Comparison of ENCODE assay signal across 8 mouse cellular contexts in genomic region chr2:26140292-26140819, GRCm38 (mm10). TPM values are rescaled to one million over a fixed set of nuclear protein-coding genes. Genes with fewer than 3 reads are reported as not detected.
DNase-seq lines count a peak whose midpoint lies in the region; ATAC-seq and TF ChIP-seq lines count a peak whose summit lies in the region.

No protein-coding gene starts in this region.

- H3K4me1 ChIP-seq in MEL (ENCODE audit: control insufficient read depth in 1 of 2, insufficient read depth in 2 of 2, low read length in 2 of 2) = peaks cover 0 to 11% of the 10 kb centered on the region in 2 experiments; a peak in 2 of 4 replicates
- peaks cover 37% of the 10 kb centered on the region for H3K4me1 ChIP-seq in cerebellum, adult 2 months (ENCODE audit: control insufficient read depth, insufficient read depth, low read length)
- H3K4me1 ChIP-seq in forebrain, postnatal 0 days (ENCODE audit: insufficient read depth) = peaks cover 5% of the 10 kb centered on the region; the same call in 1 of the 2 replicates
- peaks cover 21% of the 10 kb centered on the region for H3K4me1 ChIP-seq in lung, embryonic 15.5 days

- TF ChIP-seq POLR2A in MEL (IDR thresholded peaks at IDR 0.05; ENCODE audit: control insufficient read depth in 1 of 2, insufficient read depth in 1 of 2, low read depth in 1 of 2, low read length in 2 of 2, poor library complexity in 1 of 2) = peak; percentile 40 to 90; a peak in 3 of 4 replicates
- TF ChIP-seq POLR2A in cerebellum, adult 2 months (IDR thresholded peaks at IDR 0.05; ENCODE audit: borderline replicate concordance, insufficient read depth, low read length) = peak; percentile 97

- H3K9me3 ChIP-seq in MEL (replicated peaks; ENCODE audit: insufficient read depth, low read length) = no peaks in the 10 kb centered on the region
- no peaks in the 10 kb centered on the region for H3K9me3 ChIP-seq in forebrain, postnatal 0 days (ENCODE audit: low read length)
- no peaks in the 10 kb centered on the region for H3K9me3 ChIP-seq in lung, embryonic 15.5 days

- H3K4me3 ChIP-seq in MEL (ENCODE audit: control insufficient read depth in 1 of 2, insufficient read depth in 1 of 2, low read depth in 2 of 2, low read length in 2 of 2) = peak overlapping the region; percentile 81 to 89
- peak overlapping the region; percentile 76 for H3K4me3 ChIP-seq in cerebellum, adult 2 months (replicated peaks; ENCODE audit: insufficient read depth, low read depth, low read length)
- peak overlapping the region; percentile 85 for H3K4me3 ChIP-seq in forebrain, postnatal 0 days (ENCODE audit: low read depth, low read length)
- H3K4me3 ChIP-seq in lung, embryonic 15.5 days = peak overlapping the region; percentile 74

- TF ChIP-seq CTCF in MEL (IDR thresholded peaks at IDR 0.05 in 2 of 3, conservative IDR thresholded peaks at IDR 0.05 in 1 of 3; ENCODE audit: control insufficient read depth in 1 of 3, insufficient read depth in 1 of 3, low read depth in 2 of 3, low read length in 3 of 3, poor library complexity in 1 of 3, severe bottlenecking in 1 of 3) = no peak
- no peak for TF ChIP-seq CTCF in cerebellum, adult 2 months (IDR thresholded peaks at IDR 0.05; ENCODE audit: borderline replicate concordance, insufficient read depth, low read depth, low read length)
- TF ChIP-seq CTCF in forebrain, postnatal 0 days (IDR thresholded peaks at IDR 0.05; ENCODE audit: low read depth) = 0 out of 2 replicates have a peak, but pooled peaks have one; percentile 10

- H3K27me3 ChIP-seq in MEL (ENCODE audit: control insufficient read depth in 1 of 2, insufficient read depth in 2 of 2, low read length in 2 of 2) = no peaks in the 10 kb centered on the region
- no peaks in the 10 kb centered on the region for H3K27me3 ChIP-seq in cerebellum, adult 2 months (ENCODE audit: control insufficient read depth, insufficient read depth, low read length)
- H3K27me3 ChIP-seq in forebrain, postnatal 0 days (ENCODE audit: insufficient read depth, low read length) = no peaks in the 10 kb centered on the region
- H3K27me3 ChIP-seq in lung, embryonic 15.5 days = no peaks in the 10 kb centered on the region

- no peak for TF ChIP-seq EP300 in MEL (IDR thresholded peaks at IDR 0.05; ENCODE audit: low read depth in 1 of 2, low read length in 2 of 2)

- peak; percentile 98 for DNase-seq in MEL (ENCODE audit: low read depth, low spot score)
- DNase-seq in cerebellum, adult 2 months = peak; percentile 100
- DNase-seq in forebrain, postnatal 0 days = peak; percentile 100
- DNase-seq in heart, postnatal 4 days = peak; percentile 100
- peak; percentile 98 to 100 for DNase-seq in layer of hippocampus, adult 8-10 months (ENCODE audit: low spot score in 2 of 2)
- peak; percentile 98 for DNase-seq in ovary, adult 18-20 months (ENCODE audit: low spot score)
- peak; percentile 100 for DNase-seq in thymus, postnatal 0 days (ENCODE audit: low spot score)

- no peak for TF ChIP-seq RAD21 in MEL (IDR thresholded peaks at IDR 0.05; ENCODE audit: low read depth, low read length)

- H3K4me2 ChIP-seq in forebrain, postnatal 0 days (ENCODE audit: low read depth) = peak overlapping the region; percentile 96
- H3K4me2 ChIP-seq in lung, embryonic 15.5 days = peak overlapping the region; percentile 88

- H3K9ac ChIP-seq in MEL (ENCODE audit: control insufficient read depth, low read depth, low read length, poor library complexity, severe bottlenecking) = peak overlapping the region; percentile 90
- H3K9ac ChIP-seq in forebrain, postnatal 0 days = peak overlapping the region; percentile 85
- peak overlapping the region; percentile 76 for H3K9ac ChIP-seq in lung, embryonic 15.5 days

- ATAC-seq in forebrain, postnatal 0 days = peak; percentile 92
- ATAC-seq in lung, embryonic 15.5 days (ENCODE audit: borderline replicate concordance, extremely low read depth, low FRiP score, low TSS enrichment) = peak; percentile 89

- H3K36me3 ChIP-seq in MEL (ENCODE audit: control insufficient read depth in 1 of 2, insufficient read depth in 2 of 2, low read length in 2 of 2) = peaks cover 0 to 6% of the 10 kb centered on the region in 2 experiments; a peak in 2 of 4 replicates
- peaks cover 7% of the 10 kb centered on the region for H3K36me3 ChIP-seq in forebrain, postnatal 0 days (ENCODE audit: insufficient read depth)
- H3K36me3 ChIP-seq in lung, embryonic 15.5 days = peaks cover 10% of the 10 kb centered on the region; the same call in 1 of the 2 replicates

- peaks cover 20% of the 10 kb centered on the region for H3K79me2 ChIP-seq in MEL (ENCODE audit: control insufficient read depth, insufficient read depth, low read length, poor library complexity)

- peak overlapping the region; percentile 88 for H3K27ac ChIP-seq in MEL (ENCODE audit: control insufficient read depth, low read depth, low read length)
- H3K27ac ChIP-seq in cerebellum, adult 2 months (ENCODE audit: insufficient read depth, low read length) = peak overlapping the region; percentile 84
- peak overlapping the region; percentile 95 for H3K27ac ChIP-seq in forebrain, postnatal 0 days (ENCODE audit: low read depth, low read length)
- peak overlapping the region; percentile 90 for H3K27ac ChIP-seq in lung, embryonic 15.5 days

- WGBS in cerebellum, adult 2 months = under 1% methylated on average over 59 of the region's 60 CpGs
- WGBS in forebrain, postnatal 0 days = under 1% methylated on average over 53 of the region's 60 CpGs
- WGBS in lung, embryonic 15.5 days = under 1% methylated on average over 53 of the region's 60 CpGs

TF ChIP-seq in MEL, 35 proteins besides CTCF, POLR2A, EP300 and RAD21:
- no peak for TF ChIP-seq ZNF384 (IDR thresholded peaks at IDR 0.05; ENCODE audit: low read depth, low read length)
- peak; percentile 89 for TF ChIP-seq NELFE (IDR thresholded peaks at IDR 0.05; ENCODE audit: low read depth, low read length)
- no peak for TF ChIP-seq MEF2A (IDR thresholded peaks at IDR 0.05; ENCODE audit: extremely low read depth, insufficient replicate concordance, low read depth, low read length, poor library complexity, severe bottlenecking)
- peak; percentile 67 for TF ChIP-seq TBP (IDR thresholded peaks at IDR 0.05; ENCODE audit: low read depth, low read length)
- no peak for TF ChIP-seq POLR2AphosphoS5 (IDR thresholded peaks at IDR 0.05; ENCODE audit: borderline replicate concordance, low read depth, low read length)
- TF ChIP-seq E2F4 (IDR thresholded peaks at IDR 0.05; ENCODE audit: borderline replicate concordance, low read depth, low read length) = no peak
- TF ChIP-seq HCFC1 (IDR thresholded peaks at IDR 0.05; ENCODE audit: low read depth, low read length) = peak; percentile 86
- no peak for TF ChIP-seq ETS1 (IDR thresholded peaks at IDR 0.05; ENCODE audit: low read depth, low read length)
- no peak for TF ChIP-seq USF2 (IDR thresholded peaks at IDR 0.05; ENCODE audit: borderline replicate concordance in 1 of 2, insufficient read depth in 1 of 2, low read depth in 1 of 2, low read length in 2 of 2)
- TF ChIP-seq GATA1 (IDR thresholded peaks at IDR 0.05; ENCODE audit: low read depth, low read length) = no peak
- TF ChIP-seq NRF1 (IDR thresholded peaks at IDR 0.05; ENCODE audit: insufficient read depth, low read depth, low read length, poor library complexity, severe bottlenecking) = peak; percentile 97
- no peak for TF ChIP-seq JUND (IDR thresholded peaks at IDR 0.05; ENCODE audit: low read depth, low read length)
- no peak for TF ChIP-seq SMC3 (IDR thresholded peaks at IDR 0.05; ENCODE audit: low read depth, low read length)
- peak; percentile 70; the same call in 1 of the 2 replicates for TF ChIP-seq ZMIZ1 (IDR thresholded peaks at IDR 0.05; ENCODE audit: low read depth, low read length)
- no peak; the same call in 1 of the 2 replicates for TF ChIP-seq TCF12 (IDR thresholded peaks at IDR 0.05; ENCODE audit: low read depth, low read length)
- TF ChIP-seq CHD2 (IDR thresholded peaks at IDR 0.05; ENCODE audit: low read length) = no peak
- no peak; the same call in none of the 2 replicates for TF ChIP-seq SIN3A (IDR thresholded peaks at IDR 0.05; ENCODE audit: low read length)
- TF ChIP-seq MXI1 (IDR thresholded peaks at IDR 0.05; ENCODE audit: low read depth, low read length) = peak; percentile 44; the same call in 1 of the 2 replicates
- TF ChIP-seq UBTF (IDR thresholded peaks at IDR 0.05; ENCODE audit: borderline replicate concordance, insufficient read depth, low read depth, low read length) = 0 out of 2 replicates have a peak, but pooled peaks have one; percentile 47
- TF ChIP-seq ELF1 (IDR thresholded peaks at IDR 0.05; ENCODE audit: low read depth, low read length) = peak; percentile 31; the same call in 1 of the 2 replicates
- peak; percentile 95 for TF ChIP-seq POLR2AphosphoS2 (IDR thresholded peaks at IDR 0.05; ENCODE audit: low read length)

RNA-seq across cellular contexts. Expression of gene Nacc2, which starts 17.3 kb away (rescaled TPM):
- total RNA-seq in MEL (2012; rRNA removed) = 0.03 and 0.19 TPM in 2 replicates
- polyA plus RNA-seq in MEL (2012; ENCODE audit: insufficient read depth in 1 of 2, insufficient read length in 2 of 2, low read depth in 1 of 2, low replicate concordance in 2 of 2, missing spikeins in 1 of 2) = 1 to 10 TPM in 1 of 2 experiments, not detected in 1; 1.7 TPM
- polyA plus RNA-seq in cerebellum, adult 2 months (2012; rRNA removed) = 117 and 124 TPM in 2 replicates
- 18.5 and 18.9 TPM in 2 replicates for total RNA-seq in forebrain, postnatal 0 days (2014; rRNA removed)
- 12.3 and 18.3 TPM in 2 replicates for polyA plus RNA-seq in forebrain, postnatal 0 days (2015; fragmentation: Nextera tagmentation; extraction: Ambion mirVana)
- 10 to 100 TPM; 11.1 to 11.4 TPM for total RNA-seq in heart, postnatal 4 days (2021)
- 10 to 100 TPM; 64.1 to 75.4 (median 65.3) TPM for total RNA-seq in layer of hippocampus, adult 8-10 months (2022)
- polyA plus RNA-seq in lung, embryonic 15.5 days (2015; fragmentation: Nextera tagmentation; extraction: Ambion mirVana) = 10.3 and 11.2 TPM in 2 replicates
- 2.2 and 2.8 TPM in 2 replicates for polyA plus RNA-seq in thymus, postnatal 0 days (2015; fragmentation: Nextera tagmentation; extraction: Ambion mirVana)

Comparison
In these comparisons a context has a peak if more than half of its experiments do, and no peak if none do; other contexts are left out.
1. Peak in every context shown above with its lines: DNase-seq, ATAC-seq, H3K4me3 ChIP-seq and H3K27ac ChIP-seq.